Mouse (Mus musculus) left cerebral cortex, adult 2 months (tissue): Measurements from ENCODE around the gene Nfkbie. TPM values are rescaled to one million over a fixed set of nuclear protein-coding genes. Genes with fewer than 3 reads are reported as not detected.

Experiments
- DNase-seq, 2 experiments: peaks; one replicate each; pipeline ENCODE4 v3.0.0; 2021 to 2022; ENCODE audit warnings: low spot score in 2 of 2, mixed read lengths in 1 of 2; ENCODE audit errors: extremely low spot score in 1 of 2
- H3K27ac ChIP-seq: fragments of 200-600 bp; 2 replicates; pipeline ENCODE4 v1.8.1; 2022
- H3K4me3 ChIP-seq: fragments of 200-600 bp; 2 replicates; pipeline ENCODE4 v1.8.1; 2022
- CTCF ChIP-seq: fragments of 200-600 bp; IDR thresholded peaks from 2 replicates; pipeline ENCODE4 v1.8.1; 2022; ENCODE audit warnings: antibody characterized with exemption, mild to moderate bottlenecking, moderate library complexity
- intact Hi-C: fragments of 180-260 bp; cut with DNase I; formaldehyde crosslinking; loops from one replicate; pipeline ENCODE4 v1.15.1; 2025
- total RNA-seq, 2 experiments: library from RNA; stranded (reverse); gene quantifications; 2 replicates each; pipeline ENCODE4 v1.2.3; 2021

Nfkbie gene
- total RNA-seq, 2 experiments from 2014 or later = 2.3 to 2.4 TPM

GRCm38 (mm10) chr17:45566031-45566359, 10.5 kb downstream of the Nfkbie start:
- intact Hi-C loops = no loop called here
- TF ChIP-seq CTCF = no peak

DNA sequence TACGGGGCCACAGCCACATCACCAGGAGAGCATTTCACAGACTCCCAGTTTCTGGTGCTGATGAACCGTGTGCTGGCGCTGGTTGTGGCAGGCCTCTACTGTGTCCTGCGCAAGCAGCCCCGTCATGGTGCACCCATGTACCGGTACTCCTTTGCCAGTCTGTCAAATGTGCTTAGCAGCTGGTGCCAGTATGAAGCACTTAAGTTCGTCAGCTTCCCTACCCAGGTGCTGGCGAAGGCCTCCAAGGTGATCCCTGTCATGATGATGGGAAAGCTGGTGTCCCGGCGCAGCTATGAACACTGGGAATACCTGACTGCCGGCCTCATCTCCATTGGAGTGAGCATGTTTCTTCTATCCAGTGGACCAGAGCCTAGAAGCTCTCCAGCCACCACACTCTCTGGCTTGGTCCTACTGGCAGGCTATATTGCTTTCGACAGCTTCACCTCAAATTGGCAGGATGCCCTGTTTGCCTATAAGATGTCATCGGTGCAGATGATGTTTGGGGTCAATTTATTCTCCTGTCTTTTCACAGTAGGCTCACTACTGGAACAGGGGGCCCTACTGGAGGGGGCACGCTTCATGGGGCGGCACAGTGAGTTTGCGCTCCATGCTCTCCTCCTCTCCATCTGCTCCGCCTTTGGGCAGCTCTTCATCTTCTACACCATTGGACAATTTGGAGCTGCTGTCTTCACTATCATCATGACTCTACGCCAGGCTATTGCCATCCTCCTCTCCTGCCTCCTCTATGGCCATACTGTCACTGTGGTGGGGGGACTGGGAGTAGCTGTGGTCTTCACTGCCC, 11.1 kb downstream of the Nfkbie start:
- intact Hi-C loops = no loop called here
- H3K27ac ChIP-seq = no peak overlapping the region
- TF ChIP-seq CTCF = no peak
- no peak overlapping the region for H3K4me3 ChIP-seq
- no peak for DNase-seq

More at GRCm38 (mm10) chr17:45566031-45566359, 10.5 kb downstream of the Nfkbie start:
- DNase-seq = no peak
- H3K27ac ChIP-seq = no peak overlapping the region
- H3K4me3 ChIP-seq = no peak overlapping the region

DNA sequence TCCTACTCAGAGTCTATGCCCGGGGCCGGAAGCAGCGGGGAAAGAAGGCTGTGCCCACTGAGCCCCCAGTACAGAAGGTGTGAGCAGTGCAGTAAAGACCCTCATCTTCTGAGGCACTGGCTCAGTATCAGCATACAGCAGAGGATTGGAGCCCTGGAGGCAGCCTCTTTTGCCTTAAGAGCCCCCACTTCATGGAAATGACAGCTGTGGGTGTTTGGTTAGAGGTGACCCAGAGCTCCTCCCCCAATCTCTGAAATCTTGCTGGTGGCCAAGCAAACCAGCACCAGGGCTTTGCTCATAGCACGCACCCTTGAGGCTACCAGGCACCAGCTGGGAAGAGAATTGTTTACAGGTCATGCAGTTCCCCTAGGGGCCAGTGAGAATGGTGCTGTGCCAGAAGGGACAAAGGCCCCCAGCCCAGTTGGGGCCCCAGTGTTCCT, 11.7 kb downstream of the Nfkbie start:
- DNase-seq = no peak
- intact Hi-C loops = no loop called here
- Histone ChIP-seq H3K27ac (no peak overlapping the region), H3K4me3 (no peak overlapping the region)
- TF ChIP-seq CTCF = no peak; the same call in 1 of the 2 replicates

DNA sequence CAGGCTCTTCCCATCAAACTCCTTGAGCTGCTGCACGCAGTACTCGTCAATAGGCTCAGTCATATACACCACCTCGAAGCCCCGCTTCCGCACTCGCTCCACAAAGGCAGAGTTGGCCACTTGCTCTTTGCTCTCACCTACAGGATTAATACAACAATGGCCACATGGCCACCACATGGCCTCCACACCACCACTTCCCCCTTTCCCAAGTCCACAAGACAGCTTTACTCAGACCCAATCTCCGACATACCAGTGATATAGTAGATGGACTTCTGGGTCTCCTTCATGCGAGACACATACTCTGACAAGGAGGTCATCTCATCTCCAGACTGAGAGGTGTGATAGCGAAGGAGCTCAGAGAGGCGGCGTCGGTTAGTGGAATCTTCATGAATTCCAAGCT, 13.5 kb downstream of the Nfkbie start:
- H3K4me3 ChIP-seq = no peak overlapping the region
- DNase-seq = no peak
- no peak overlapping the region for H3K27ac ChIP-seq
- intact Hi-C loops = no loop called here
- TF ChIP-seq CTCF = no peak

- no peak for DNase-seq
- intact Hi-C loops = no loop called here
- Histone ChIP-seq H3K4me3 (no peak overlapping the region), H3K27ac (no peak overlapping the region)
- TF ChIP-seq CTCF = no peak
Measured at GRCm38 (mm10) chr17:45569999-45570398, 14.5 kb downstream of the Nfkbie start.

DNA sequence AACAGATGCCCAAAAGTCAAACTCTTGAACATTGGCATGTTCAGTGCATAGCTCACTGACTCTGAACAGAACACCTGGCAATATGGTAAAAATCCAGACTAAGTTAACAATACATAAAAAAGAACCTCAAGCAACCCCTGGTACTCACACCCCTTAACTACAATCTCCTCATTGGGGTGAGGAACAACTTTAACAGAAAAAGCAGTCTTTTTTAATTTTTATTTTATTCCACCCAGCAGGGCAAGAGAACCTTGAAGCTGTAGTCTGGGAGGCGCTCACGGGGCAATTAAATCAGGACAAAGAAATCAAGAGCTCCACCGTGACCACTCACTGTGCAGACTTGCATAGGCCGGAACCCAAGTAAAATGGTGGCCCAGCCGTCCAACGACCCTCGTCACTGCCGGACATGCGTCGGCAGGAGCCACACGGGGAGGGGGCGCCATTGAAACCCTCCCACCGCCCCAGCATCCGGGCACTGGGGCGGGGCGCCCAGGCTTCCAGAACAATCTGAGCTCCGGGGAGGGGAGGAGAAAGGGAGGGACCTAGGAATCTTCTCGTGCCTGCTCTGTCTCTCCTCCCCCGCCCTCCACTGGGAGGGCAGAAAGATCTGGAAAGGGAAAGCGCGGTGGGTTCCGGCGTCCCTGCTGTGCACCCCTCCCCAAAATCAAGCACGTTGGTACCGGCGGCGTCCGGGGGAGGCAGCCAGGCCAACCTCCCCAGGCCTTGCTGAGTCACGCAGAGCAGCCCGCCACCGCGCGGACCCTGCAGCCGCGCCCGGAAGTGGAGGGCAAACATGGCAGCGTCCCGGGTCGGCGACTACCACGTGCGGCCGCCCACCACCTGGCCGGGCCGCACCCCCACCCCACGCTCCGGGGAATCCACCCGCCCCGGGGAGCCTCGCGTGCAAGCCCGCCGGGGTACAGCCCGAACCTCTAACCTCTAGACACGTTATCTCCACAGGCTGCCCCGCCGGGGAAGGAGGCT, 16.9 kb downstream of the Nfkbie start:
- TF ChIP-seq CTCF = no peak; the same call in none of the 2 replicates
- Histone ChIP-seq H3K4me3 (peak overlapping the region; percentile 100), H3K27ac (peak overlapping the region; percentile 99)
- peak; percentile 71 to 78 for DNase-seq
- intact Hi-C loops = loop anchor here (1.0 kb wide), 1 partner anchor 8 kb away; no protein-coding TSS in a partner anchor

DNA sequence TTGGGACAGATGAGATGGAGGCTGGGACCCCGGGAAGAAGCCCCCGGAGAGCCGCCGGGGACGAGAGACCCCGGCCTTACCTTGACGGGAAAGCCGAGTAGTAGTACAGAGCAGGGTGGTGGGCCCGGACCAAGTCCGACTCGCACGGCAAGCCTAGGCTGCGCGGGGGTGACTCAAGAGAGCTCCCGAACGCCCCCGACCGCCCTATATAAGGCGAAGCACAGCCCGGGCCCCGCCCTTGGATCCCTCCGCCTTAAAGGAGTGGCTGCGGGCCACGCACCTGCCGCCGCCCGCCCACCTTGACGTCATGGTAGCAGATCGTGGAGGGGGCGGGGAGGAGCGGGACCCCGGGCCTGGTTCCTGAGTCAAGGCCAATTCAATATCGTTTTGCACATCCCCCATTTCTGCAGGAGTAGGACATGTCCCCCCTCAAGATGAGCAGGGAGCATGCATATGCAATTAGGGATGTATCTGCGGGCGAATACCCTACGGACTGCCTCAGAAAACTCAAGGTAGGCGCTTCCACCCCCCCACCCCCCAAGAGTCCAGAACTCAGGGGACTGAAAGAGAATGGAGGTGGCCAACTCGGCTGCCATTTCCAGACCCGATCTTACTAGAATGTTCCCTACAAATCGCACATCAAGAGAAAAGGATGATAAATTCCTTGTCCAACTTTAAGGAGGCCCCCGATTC, 17.7 kb downstream of the Nfkbie start, which contains the start of gene Hsp90ab1:
TSS of gene Hsp90ab1 (minus strand) at position 185 of the 693 bp plus-strand sequence.
- Histone ChIP-seq H3K4me3 (peak within 1 kb of the TSS; percentile 100), H3K27ac (peak within 1 kb of the TSS; percentile 99)
- peak; percentile 100 for DNase-seq
- intact Hi-C loops = no loop called here
- TF ChIP-seq CTCF = no peak

DNA sequence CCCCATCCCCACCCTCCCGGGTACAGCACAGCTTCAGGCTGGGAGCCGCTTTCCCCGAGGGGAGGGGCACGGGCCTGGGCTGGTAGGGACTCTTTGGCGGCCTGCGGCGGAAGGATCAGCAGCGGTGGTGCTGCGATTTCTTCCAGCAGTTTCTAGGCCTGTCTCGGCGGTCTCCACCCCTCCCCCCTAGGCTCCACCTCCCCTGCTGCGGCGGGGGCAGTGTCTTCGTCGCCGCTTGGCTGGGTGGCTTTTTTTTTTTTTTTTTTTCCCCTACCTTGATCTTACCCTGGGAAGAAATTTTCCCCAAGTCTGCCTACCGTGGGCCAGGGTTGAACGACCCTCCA, 18.2 kb downstream of the Nfkbie start:
- Histone ChIP-seq H3K27ac (peak overlapping the region; percentile 99), H3K4me3 (peak overlapping the region; percentile 100)
- TF ChIP-seq CTCF = no peak
- peak; percentile 97 to 98 for DNase-seq
- intact Hi-C loops = loop anchor here (2.0 kb wide), 1 partner anchor 57 kb away; no protein-coding TSS in a partner anchor

- intact Hi-C loops = loop anchor here (2.0 kb wide), 1 partner anchor 57 kb away; no protein-coding TSS in a partner anchor
- peak; percentile 77 to 79 for DNase-seq
- TF ChIP-seq CTCF = no peak
- Histone ChIP-seq H3K27ac (peak overlapping the region; percentile 99), H3K4me3 (peak overlapping the region; percentile 100)
Measured at GRCm38 (mm10) chr17:45574129-45574761, 18.7 kb downstream of the Nfkbie start.

- DNase-seq = no peak
- no peak overlapping the region for H3K4me3 ChIP-seq
- no peak for TF ChIP-seq CTCF
- intact Hi-C loops = loop anchor here (2.0 kb wide), 1 partner anchor 55 kb away; no protein-coding TSS in a partner anchor
- H3K27ac ChIP-seq = peak overlapping the region; percentile 61; the same call in 1 of the 2 replicates
Measured at GRCm38 (mm10) chr17:45575123-45575897, 19.8 kb downstream of the Nfkbie start.
